Mouse (Mus musculus) bone marrow macrophage, adult 2 months (primary cell): Measurements from ENCODE around the gene Slc22a16.

ENCODE experiments used
- CTCF ChIP-seq: IDR thresholded peaks from 2 replicates; pipeline ENCODE4 v1.5.1; 2012; ENCODE audit warnings: low read depth, mild to moderate bottlenecking, low read length, moderate library complexity
- POLR2A ChIP-seq: IDR thresholded peaks from 2 replicates; pipeline ENCODE4 v1.6.1; 2012; ENCODE audit warnings: mild to moderate bottlenecking, low read depth, low read length, borderline replicate concordance

DNA sequence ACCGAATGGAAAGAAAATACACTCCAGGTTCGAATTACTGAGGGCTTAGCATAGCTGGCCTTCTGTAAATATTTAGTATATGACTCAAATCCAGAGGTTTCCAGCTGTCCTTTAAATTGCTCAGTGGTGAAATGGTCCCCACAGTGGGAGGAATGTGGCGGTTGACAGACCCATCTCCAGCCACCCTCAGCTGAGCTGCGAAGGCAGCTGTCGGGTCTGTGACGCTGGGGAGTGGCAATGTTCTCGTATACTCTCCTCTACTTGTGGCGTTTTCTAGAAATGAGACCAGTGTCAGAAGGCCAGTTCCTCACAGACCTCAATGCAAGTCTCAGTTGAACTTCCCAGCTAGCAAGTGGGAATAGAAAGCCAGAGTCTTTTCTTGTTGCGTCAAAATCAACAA is 74.3 kb downstream of the Slc22a16 start:
- TF ChIP-seq CTCF (no peak), POLR2A (no peak)
